Mouse (Mus musculus) kidney, adult 2 months (tissue): ENCODE data around the gene Napb.

Source experiments
- CTCF ChIP-seq: fragments of 200-500 bp; conservative IDR thresholded peaks from 2 replicates; pipeline ENCODE4 v1.5.1; 2011; ENCODE audit warnings: low read depth, mild to moderate bottlenecking, control low read depth, low read length, moderate library complexity, mixed read lengths; ENCODE audit not compliant: insufficient read depth, insufficient read length
- POLR2A ChIP-seq: fragments of 200-500 bp; IDR thresholded peaks from one replicate; pipeline ENCODE4 v1.6.1; 2011; ENCODE audit warnings: low read depth, low read length, control low read depth

DNA sequence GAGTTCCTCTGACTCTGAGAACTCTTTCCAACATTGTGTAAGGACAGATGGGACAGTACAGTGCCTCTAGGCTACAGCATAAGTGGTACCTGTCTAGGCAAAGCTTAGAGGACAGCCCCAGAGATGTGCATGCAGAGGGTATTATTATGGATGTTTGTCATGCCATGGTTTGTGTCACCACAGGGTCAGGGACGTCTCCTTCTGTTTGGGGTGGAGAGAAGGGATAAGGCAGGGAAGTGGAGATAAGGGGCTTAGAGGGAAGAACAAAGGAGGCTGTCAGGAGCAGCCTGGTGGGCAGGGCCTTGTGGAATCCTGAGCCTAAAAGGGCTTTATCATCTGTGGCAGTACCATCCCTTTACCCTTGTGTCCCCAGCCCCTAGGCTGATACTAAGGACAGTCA is 49.4 kb upstream of the Napb start, which contains the start of gene 8030411F24Rik:
- TF ChIP-seq CTCF (no peak), POLR2A (no peak)
